Mouse (Mus musculus) spleen, postnatal 4 days (tissue): ENCODE measurements around the gene Lpcat4.
"Not testable (repeated sequence)": the region's sequence is repeated elsewhere in the genome, so short reads cannot be mapped to it uniquely, and the experiment has no call there.

Experiments
- DNase-seq, 2 experiments: peaks; one replicate each; pipeline ENCODE4 v3.0.0; 2022; ENCODE audit warnings: low spot score in 2 of 2

The Lpcat4 gene

DNA sequence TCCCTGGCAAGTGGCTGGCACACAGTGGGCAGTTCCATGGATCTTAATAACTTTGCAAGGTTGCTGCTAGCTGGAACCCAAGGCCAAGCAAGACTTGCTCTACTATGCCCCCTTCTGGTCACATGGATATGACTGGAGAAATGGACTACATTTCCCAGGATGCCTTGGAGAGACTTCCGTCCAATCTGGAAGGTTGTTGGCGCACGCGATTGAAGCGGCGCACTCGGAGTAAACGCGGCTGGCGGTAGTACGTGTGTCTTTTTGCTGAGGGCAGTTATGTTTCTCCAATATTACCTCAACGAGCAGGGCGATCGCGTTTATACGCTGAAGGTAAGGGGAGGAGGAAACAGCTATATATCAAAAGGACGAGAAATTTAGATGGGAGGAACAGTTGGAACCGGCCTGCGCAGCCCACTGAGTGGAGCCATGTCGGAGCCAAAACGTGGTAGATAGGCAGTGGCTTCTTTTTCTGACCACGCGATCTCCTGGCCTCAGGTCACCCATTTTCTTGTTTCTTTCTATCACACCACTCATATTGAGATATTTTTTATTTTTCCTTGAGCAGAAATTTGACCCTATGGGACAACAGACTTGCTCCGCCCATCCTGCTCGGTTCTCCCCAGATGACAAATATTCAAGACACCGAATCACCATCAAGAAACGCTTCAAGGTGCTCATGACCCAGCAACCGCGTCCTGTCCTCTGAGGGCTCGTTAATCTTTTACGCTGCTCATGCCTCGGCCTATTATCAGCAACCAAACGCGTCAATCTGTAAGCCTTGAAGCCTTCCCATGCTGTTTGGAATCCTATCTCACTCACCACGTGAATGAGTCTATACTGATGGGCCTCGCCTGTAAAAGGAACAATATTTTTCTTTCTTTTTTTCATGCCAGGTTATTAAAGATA lies 22.7 kb downstream of the Lpcat4 start, which contains the start of gene Nop10:
Gene Nop10 (plus strand): TSS at position 179 of the 906 bp plus-strand sequence.
- DNase-seq: peak; percentile 81 to 87

DNA sequence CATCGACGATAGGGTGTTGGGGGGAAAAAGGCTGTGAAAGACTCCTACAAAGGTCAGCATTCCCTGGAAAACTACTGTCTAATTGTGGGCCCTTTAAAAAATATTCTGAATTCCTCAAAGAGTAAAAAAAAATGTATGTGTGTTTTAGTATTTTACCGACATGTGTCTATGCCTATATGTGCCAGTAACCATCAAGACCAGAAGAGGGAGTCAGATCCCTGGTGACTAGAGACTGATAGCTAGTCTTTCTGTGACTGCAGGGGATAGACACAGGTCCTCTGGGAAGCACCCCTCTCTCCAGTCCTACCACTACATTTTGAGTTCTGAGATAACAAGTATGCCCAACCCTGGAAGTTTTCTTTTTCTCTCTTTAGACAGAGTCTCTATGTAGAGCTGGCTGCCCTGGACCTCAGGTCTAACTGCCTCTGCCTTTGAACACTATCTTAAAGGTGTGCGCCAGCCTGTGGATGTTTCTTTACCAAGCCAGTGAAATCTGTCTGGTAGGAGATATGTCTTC lies 23.6 kb downstream of the Lpcat4 start:
- DNase-seq: no peak

- DNase-seq: no peak
Observed at GRCm38 (mm10) chr2:112264364-112264763, 25.1 kb downstream of the Lpcat4 start.

DNA sequence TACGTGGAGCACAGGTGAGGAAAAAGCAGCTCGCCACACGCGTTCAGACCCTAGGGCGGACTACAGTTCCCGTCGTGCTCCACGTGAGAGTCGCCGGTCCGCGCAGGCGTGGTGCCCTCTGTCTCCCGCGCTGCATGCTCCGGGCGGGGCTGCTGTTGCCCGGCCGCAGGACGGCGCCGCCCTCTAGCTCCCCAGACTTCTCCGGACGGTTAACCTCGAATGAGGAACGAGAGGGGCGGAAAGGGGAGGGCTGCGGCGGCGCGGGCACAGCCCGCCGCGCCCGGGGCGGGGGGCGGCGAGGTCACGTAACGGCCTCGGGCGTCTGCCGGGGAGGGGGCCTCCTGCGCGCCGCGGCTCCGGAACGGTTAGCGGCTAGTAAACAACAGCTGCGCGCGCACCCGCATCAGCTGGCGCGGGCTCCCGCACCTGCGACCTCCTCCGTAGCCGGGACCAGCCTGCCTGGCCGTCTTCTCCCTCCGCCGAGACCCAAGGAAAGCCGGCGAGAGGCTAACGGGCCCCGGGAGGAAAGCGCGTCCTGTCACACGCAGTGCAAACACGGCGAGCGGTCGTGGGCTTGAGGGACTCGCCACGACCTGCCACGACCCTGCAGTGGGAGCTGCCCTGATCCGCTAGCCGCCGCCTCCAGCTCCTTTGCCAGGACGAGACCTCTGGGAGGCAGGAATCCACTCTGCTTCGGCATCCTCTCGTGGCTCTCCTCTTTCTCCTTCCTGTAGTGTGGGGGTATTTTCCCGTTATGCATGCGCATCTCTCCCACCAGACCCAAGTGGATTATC lies 26.4 kb downstream of the Lpcat4 start, which contains the start of gene Slc12a6:
Gene Slc12a6 (plus strand): TSS at position 378 of the 794 bp plus-strand sequence.
- DNase-seq: peak; percentile 95 to 98

DNA sequence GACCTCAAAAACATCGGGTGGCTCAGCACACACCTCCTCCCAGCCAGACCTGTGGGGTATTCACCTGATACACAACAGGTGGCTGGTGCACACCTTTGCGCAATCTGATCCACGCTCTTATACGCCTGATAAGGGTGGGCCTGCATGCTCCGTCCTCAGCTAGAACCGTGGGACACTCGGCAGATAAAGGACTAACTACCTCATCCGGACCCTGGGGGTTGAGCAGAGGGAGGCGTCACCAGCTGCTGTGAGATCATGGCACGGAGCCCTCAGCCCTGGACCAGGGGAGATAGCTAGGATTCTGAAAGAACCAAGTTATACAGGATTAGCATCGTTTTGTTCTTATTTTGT lies 26.9 kb downstream of the Lpcat4 start, which contains the start of gene Gm21985:
Gene Gm21985 (plus strand): TSS at position 73 of the 351 bp plus-strand sequence.
- DNase-seq: peak; percentile 75 to 87

DNA sequence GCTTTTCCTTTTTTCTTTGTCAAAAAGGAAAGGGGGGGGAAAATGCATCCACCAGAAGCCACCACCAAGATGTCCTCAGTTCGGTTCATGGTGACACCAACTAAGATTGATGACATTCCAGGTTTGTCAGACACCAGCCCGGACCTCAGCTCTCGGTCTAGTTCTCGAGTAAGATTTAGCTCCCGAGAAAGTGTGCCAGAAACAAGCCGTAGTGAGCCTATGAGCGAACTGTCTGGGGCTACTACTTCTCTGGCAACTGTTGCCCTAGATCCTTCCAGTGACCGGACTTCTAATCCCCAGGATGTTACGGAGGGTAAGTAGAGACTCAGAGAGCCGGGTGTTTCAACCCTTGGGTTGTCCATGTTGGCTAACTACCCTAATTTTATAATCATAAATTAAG lies 27.5 kb downstream of the Lpcat4 start:
- no peak for DNase-seq

- no peak for DNase-seq
Observed at GRCm38 (mm10) chr2:112267547-112268269, 28.4 kb downstream of the Lpcat4 start.

- DNase-seq: no peak
Observed at GRCm38 (mm10) chr2:112270011-112270410, 30.7 kb downstream of the Lpcat4 start.

GRCm38 (mm10) chr2:112272909-112273308 lies 33.6 kb downstream of the Lpcat4 start:
- no peak for DNase-seq

- DNase-seq: no peak
Observed at GRCm38 (mm10) chr2:112273474-112273873, 34.2 kb downstream of the Lpcat4 start.

DNA sequence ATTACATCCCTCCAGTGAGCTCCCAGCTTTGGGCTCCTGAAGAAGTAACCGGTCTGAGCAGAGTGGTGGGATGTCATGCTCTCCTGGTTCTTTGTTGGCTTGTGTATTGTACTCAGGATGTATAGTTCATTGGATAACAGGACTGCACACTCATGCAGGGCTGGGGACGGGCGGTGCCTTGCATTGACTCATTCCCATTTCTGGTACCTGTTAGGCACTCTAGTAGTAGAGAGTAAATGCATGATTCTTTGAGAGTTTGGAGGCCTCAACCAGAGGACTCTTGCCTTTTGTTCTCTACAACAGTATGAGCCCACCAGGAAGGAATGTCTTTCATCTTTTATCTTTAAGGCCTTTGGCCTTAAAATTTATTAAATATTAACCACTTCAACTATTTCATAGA lies 37.6 kb downstream of the Lpcat4 start:
- DNase-seq: no peak

DNA sequence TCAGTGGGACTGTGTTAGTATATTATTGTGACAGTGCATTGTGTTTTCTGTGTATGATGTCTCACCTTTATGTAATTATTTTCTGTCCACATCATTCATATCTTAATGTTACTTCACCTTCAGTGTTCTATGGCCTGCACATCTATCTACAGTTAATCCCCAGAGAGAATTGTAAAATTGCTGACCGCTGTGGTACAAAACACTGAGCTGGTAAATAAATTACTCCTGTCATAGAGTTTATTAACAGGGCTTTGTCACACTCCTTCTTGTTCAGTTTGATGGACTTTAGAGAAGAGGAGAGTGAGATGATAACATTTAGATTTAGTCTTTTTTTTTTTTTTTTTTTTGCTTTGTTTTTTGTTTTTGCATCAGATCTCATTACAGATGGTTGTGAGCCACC lies 43.6 kb downstream of the Lpcat4 start:
- DNase-seq: no peak

DNA sequence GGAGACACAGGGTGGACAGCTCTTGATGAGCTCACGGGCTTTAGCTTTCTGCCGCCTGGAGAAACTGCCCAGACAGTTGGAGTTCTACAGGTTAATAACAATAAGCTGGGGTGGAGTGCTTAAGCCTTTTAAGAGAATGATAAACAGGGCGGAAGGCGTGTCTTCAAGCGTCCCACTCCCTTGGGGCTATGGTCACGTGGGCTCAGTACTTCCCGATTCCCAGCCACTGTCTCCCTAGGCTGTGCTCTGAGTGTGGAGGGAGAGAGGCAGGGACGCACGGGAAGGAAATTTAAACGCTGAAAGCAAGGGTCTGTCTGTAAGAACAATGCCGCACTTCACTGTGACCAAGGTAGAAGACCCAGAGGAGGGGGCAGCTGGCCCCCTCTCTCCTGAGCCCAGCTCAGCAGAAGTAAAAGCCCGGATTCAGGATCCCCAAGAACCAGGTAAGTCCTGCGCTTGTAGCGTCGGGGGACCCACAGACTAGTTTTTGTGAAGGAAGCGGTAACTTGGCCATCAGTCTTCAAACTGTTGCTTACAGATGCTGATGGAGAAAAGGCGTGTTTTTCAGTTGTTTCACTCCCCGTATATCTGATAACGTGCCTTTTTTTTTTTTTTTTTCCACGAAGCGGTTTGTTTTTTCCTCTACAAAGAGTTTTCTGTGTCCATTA lies 45.2 kb downstream of the Lpcat4 start:
- peak in 1 of 2 experiments; percentile 62 for DNase-seq

DNA sequence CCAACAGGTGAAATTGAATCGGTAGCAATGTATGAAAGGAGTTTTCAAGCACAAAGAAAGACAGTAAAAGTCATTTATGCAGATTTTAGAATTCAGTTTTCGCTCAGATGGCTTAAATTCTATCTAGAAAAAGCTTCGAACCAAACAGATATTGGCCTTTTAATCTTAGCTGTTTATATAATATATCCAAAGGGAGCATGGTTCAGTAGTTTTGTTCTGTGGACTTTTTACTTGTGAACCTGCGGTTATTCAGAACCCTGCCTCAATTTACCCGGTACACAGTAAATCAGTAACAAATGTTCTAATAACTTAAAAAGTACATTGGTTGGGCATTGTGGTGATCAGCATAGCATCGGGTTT lies 45.7 kb downstream of the Lpcat4 start:
- no peak for DNase-seq

DNA sequence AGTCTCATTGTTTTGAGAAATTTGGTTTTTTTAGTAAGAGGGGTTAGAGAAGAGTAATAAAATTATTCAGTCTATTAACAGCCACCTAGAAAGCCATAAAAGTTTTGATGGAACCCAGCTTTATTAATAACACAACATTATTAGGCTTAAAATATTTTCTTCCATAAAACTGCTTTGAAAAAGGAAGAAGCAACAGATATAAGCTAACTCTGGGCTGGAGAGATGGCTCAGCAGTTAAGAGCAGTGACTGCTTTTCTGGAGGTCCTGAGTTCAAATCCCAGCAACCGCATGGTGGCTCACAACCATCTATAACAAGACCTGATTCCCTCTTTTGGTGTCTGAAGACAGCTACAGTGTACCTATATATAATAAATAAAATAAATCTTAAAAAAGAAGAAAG lies 46.8 kb downstream of the Lpcat4 start:
- DNase-seq: not testable (repeated sequence)

DNA sequence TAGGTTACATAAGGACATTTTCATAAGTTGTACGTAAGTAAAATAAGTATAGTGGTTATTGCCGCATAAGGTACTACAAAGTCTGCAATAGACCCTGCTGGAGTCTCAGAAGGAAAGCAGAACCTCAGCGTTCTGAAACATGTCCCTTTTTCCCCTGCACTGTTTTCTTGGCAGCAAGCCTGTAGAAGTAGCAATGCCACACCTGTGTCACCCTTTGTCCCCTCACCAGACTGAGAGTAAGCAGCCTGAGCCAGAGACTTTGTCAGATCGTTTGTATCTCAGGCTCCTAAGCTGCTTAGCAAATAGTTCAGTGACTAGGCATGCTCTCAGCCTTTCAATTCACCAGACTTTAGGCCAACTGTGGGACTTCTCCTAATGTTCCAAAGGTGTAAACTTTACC lies 47.8 kb downstream of the Lpcat4 start:
- no peak for DNase-seq

- DNase-seq: no peak
Observed at GRCm38 (mm10) chr2:112289507-112289906, 50.2 kb downstream of the Lpcat4 start.

DNA sequence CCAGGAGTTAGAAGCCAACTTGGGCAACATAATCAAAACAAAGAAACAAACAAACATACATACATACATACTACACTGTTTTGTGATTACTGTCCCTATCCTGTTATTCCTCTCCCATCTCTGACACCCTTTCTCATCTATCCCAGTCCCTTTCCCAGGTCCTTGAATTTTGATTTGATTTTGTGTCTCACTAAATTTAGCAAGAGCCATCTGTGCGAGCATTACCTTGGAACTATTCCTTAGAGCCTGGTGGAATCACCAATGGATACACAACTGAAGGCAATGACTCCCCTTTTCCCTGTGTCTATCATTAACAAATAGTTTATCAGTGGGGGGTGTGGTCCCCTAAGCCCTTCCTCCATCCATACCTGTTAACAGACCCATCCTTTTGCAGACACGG lies 53.6 kb downstream of the Lpcat4 start:
- DNase-seq: no peak

DNA sequence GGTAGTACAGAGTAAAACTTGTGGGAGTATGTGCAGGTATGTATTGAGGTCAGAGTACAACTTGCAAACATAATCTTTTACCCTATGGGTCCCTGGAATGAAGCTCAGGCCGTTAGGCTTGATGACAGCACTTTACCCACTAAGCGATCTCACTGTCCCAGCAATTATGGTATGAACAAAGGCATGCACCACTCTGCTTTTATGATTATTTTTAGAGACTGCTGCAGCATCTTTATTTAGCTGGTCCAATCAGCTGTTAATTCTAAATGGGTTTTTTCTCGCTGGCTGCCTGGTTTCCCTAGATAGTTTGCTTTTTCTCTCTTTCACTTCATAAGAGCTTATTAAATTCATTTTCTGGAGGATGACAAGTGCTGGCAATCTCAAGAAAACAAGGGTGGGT lies 56.9 kb downstream of the Lpcat4 start:
- no peak for DNase-seq
